Mouse (Mus musculus) c-Kit-positive CD71-positive TER-119-positive erythroid progenitor cells, embryonic 14.5 days (primary cell): ENCODE data around the gene Brd2.

ENCODE experiments used
- DNase-seq: peaks from one replicate; pipeline ENCODE4 v3.0.0-alpha.2; 2013; ENCODE audit warnings: low spot score

Brd2 gene

DNA sequence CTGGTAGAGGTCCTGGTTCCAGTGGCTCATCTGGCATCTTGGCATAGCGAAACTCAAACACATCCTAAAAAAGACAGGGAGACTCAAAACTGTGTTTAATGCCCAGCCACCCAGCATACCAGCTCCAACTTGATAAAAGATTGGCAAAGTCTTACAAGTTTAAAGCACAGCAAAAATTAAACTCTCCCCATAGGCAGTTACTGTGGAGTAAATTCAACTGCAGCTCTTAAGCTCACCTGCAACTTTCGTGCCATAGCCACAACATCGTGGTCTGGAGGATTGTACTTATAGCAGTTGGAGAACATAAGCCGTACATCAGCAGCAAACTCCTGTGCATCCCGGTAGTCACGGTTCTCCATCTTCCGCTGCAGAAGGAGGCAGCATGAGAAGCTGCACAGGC is 8.3 kb downstream of the Brd2 start:
- DNase-seq, result no peak

DNA sequence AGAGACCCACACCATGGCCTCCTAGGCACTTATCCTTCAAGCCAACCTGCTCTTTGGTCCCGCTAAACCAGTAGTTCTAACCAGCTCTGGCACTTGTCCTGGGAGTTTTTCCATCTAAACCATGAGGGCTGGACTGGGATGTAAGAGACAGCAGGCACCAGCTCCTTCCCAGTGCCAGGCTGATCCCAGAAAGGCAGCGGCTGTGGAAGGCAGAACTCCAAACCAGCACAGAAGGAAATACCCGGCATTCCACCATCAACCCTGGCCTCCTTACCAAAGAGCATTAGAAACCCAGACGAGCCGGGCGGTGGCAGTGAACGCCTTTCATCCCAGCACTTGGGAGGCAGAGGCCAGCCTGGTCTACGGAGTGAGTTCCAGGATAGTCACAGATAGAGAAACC is 12.1 kb downstream of the Brd2 start:
- no peak for DNase-seq

GRCm38 (mm10) chr17:34109806-34110195 is 12.6 kb downstream of the Brd2 start:
- DNase-seq, result no peak

- no peak for DNase-seq
Observed at GRCm38 (mm10) chr17:34109038-34109805, 13.2 kb downstream of the Brd2 start.

- no peak for DNase-seq
Observed at GRCm38 (mm10) chr17:34108460-34108859, 14.0 kb downstream of the Brd2 start.

- no peak for DNase-seq
Observed at GRCm38 (mm10) chr17:34107109-34107867, 15.1 kb downstream of the Brd2 start.

- DNase-seq, result no peak
Observed at GRCm38 (mm10) chr17:34106555-34106954, 15.9 kb downstream of the Brd2 start.

DNA sequence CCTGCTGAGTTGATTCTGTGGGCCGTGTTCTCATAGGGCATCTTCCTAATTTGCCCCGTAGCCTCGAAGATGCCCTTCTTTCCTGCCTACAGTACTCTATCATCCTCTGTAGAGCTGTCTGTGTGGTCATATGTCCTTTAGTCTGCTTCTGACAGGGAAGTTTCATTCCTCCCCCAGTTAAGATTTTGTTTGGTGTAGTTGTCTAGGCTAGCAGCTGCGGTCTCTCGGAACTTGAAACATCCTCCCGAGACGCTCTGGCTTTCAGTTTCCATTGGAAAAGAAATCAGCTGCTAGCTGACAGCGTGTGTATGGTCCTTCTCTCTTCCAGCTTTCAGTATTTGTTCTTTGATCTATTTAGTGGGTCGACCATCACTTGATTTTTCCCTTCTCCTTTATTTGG is 17.6 kb downstream of the Brd2 start:
- DNase-seq, result no peak

- DNase-seq, result no peak
Observed at GRCm38 (mm10) chr17:34102831-34103230, 19.6 kb downstream of the Brd2 start.

DNA sequence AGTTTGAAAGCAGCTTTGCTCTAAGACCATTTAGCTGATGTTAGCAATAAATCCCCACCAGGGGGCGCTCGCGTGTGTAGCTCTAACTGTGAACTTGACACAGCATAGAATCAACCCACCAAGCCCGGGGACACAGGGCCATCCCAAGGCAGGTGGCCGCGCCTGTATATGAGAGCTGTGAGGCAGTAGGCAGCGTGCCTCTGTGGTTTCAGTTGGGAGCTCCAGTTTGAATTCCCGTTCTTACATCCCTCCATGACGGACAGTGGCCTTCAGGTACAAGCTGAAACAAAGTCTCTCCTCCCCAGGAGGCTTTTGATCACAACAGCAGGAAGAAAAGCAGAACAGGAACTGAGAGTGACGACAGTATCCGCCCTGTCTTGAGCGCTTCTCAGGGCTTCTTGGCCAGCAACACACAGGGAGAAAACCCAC is 20.8 kb downstream of the Brd2 start:
- DNase-seq, result peak; percentile 90

DNA sequence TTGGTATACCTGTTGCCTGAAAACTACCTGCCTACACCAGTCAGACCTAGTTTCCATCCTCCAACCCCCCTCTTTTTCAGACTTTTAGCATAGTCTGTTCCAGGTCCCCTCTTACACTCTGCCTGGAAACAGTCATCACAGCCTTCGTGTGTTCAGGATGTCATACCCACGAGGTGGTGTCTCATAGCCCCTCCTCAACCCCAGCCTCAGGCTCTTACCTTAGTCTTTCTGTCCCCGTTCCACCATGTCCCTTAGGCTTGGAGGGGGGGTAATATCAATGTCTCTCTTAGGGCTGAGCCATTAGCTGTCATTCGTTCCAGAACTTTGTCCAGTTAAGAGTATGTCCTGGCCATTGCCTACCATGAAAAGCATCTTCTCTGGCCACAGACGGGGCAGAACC is 21.2 kb downstream of the Brd2 start:
- DNase-seq, result no peak

DNA sequence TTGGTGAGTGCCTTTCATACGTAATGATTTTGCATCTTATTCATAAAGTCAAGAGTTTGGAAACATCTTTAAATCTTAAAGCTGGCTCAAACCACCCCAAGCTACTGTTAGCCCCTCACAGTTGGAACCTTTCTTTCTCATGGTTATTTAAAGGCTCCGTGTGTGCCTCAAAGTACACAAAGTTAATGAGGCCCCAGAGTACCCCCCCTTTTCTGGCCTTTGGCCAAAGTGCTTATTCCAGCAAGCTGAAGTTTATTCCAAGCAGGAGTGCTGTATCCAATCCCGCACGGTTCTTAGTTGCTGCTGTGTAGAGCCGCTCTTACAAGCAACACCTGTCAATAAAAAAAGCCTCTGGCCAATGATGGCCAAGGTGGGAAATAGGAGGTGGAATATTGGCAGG is 22.9 kb downstream of the Brd2 start:
- no peak for DNase-seq

DNA sequence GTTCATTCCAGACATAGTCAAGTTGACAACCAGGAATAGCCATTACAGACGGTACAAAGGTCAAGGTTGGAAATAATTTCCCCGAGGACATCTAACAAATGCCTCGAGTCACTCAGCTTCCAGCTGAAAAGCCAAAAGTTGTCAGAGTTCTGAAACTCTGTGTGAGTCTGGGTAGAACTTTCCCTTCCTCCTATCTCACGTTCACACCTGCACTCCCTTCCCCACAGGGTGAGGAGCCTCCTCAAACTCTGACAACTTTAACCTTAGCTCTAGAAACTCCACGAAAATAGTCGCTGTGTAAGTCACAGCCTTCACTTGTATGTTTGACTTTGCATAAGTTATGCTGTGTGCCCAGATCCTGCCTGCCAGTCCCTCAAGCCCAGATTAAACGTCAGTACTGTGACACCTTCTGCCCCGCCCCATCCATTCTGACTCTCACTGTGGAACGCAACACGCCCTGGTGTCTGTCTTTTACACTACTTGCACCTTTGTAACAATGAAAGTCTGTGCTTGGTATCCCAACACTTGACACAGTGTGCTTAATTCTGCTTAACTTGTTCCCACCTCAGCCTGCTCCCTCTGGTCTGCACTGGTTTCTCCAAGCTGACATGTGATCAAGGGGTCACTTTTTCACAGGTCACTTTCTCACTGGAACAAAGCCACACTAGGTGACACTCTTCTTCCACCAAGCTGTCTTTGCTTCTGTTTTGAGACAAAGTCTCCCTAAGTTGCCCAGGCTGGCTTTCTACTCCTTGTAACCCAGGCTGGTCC is 23.5 kb downstream of the Brd2 start:
- DNase-seq, result no peak

GRCm38 (mm10) chr17:34097272-34097671 is 25.2 kb downstream of the Brd2 start:
- no peak for DNase-seq

DNA sequence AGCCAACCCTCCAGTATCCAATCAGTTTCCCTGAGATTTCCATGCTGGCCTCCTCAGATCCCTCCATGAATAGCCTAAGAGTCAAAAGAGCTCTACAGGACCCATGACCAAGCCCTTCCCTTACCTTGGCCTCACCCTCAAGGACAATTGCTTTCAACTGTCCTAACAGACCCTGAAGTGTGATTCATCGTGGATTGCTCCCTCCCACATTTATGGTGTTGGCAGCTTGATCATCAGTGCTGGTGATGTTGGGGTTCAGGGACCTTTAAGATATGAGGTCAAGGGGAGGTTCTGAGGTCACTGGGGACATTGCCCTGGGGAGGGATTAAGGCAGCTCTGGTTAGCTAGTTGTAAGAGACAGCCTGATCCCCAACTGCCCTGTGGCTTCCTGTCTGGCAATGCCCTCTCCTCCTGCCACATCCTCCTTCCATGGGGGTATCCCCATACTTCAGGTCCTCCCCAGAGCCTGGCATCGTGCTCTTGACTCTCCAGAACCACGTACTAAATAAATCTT is 25.9 kb downstream of the Brd2 start:
- no peak for DNase-seq

DNA sequence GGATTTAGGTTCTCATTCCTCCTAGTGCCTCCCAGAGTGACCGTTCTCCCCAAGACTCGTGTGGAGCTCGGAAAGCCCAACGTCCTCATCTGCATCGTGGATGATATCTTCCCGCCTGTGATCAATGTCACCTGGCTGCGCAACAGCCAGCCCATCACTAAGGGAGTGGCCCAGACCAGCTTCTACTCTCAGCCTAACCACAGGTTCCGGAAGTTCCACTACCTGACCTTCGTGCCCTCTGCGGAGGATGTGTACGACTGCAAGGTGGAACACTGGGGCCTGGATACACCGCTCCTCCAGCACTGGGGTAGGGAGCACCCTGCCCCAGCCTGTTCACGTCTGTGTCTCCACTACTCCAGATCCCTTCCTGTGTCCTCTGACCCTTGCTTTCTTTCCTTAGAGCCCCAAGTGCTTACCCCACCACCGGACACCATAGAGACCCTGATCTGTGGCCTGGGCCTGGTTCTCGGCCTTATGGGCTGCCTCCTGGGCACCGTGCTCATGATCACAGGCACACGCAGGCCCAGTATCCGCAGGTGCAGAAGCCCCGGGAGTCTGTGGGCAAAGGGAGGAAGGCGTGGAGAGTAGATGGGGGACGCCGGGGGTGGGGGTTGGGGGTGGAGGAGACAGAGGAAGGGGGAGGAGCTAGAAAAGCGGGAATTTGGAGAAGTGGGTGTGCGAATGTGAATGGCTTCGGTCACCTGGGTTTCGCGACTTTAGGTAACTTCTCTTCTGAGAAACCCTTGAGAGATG is 28.0 kb downstream of the Brd2 start:
- no peak for DNase-seq

DNA sequence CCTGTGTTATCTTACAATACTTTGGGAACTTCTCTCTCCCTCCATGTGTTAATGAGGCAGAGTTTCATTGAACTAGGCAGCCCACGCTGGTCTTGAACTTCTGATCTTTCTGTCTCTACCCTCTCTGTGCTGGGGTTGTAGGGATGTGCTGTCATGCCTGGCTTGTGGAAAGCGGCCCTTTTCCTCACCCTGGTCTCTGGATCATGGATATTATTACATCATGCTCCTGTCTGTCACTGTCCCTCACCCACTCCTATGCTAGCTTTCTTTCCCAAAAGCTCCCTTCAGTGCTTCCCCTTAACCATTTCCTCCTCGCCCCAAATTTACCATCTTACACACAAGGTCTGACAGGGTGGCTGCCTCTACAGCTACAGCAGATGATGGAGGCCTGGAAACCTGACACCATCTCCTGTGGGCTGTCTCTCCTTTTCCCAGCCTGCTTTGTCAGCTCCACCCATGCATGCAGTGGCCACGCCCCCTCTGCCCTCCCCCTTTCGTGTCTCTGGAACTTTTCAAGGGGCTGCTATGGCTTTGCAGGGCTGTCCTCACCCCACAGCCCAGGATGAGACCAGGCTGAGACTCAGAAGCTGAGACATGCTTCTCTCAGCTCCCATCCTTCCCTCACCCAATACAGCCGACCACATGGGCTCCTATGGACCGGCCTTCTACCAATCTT is 29.1 kb downstream of the Brd2 start:
- no peak for DNase-seq

- DNase-seq, result no peak
Observed at GRCm38 (mm10) chr17:34092197-34092875, 30.1 kb downstream of the Brd2 start, which contains the start of gene H2-Oa. Gene H2-Oa, plus strand, starts transcription at chr17:34092340.

- no peak for DNase-seq
Observed at GRCm38 (mm10) chr17:34090923-34091322, 31.5 kb downstream of the Brd2 start.

DNA sequence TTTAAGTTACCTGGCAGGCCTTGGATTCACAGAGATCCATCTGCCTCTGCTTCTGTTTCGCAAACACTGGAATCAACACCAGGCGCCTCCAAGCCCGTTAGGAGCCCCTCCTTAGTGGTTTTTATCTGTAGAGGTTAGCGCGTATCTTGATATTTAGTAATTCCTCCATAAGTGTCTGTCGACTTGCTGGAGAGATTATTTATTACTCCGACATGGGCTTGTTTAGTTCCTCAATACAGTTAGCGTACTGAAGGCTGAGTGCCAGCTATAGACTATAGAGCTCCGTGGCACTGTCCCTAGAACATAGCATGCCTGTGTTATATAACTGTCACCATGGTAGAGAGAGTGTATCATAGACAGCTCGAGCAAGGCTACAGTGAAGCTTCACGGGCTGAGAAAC is 34.3 kb downstream of the Brd2 start:
- no peak for DNase-seq

GRCm38 (mm10) chr17:34087386-34087785 is 35.0 kb downstream of the Brd2 start:
- no peak for DNase-seq
